Mouse (Mus musculus) lung, embryonic 15.5 days (tissue): ENCODE measurements around the gene Edem2. TPM values are rescaled to one million over a fixed set of nuclear protein-coding genes. Genes with fewer than 3 reads are reported as not detected.
"Not testable (repeated sequence)": the region's sequence is repeated elsewhere in the genome, so short reads cannot be mapped to it uniquely, and the experiment has no call there.

Experiments used
- ATAC-seq: fragments of 200-750 bp; cut with Nextera tagmentation; 2 replicates; pipeline ENCODE4 v1.8.0; 2017; ENCODE audit warnings: moderate number of reproducible peaks, borderline replicate concordance; ENCODE audit not compliant: low FRiP score, low TSS enrichment; ENCODE audit errors: extremely low read depth
- H3K27ac ChIP-seq: fragments of 300-500 bp; sonication (generic); 2 replicates; pipeline ENCODE4 v1.5.1; 2015; ENCODE audit warnings: moderate library complexity, mild to moderate bottlenecking, inconsistent platforms
- H3K27me3 ChIP-seq: fragments of 300-500 bp; sonication (generic); 2 replicates; pipeline ENCODE4 v1.6.1; 2015; ENCODE audit warnings: inconsistent platforms
- H3K36me3 ChIP-seq: fragments of 300-500 bp; sonication (generic); 2 replicates; pipeline ENCODE4 v1.6.1; 2015; ENCODE audit warnings: inconsistent platforms
- H3K4me1 ChIP-seq: fragments of 300-500 bp; sonication (generic); 2 replicates; pipeline ENCODE4 v1.6.1; 2015; ENCODE audit warnings: inconsistent platforms
- H3K4me2 ChIP-seq: fragments of 300-500 bp; sonication (generic); 2 replicates; pipeline ENCODE4 v1.6.1; 2015; ENCODE audit warnings: inconsistent platforms, mild to moderate bottlenecking, moderate library complexity
- H3K4me3 ChIP-seq: fragments of 300-500 bp; sonication (generic); 2 replicates; pipeline ENCODE4 v1.5.1; 2015; ENCODE audit warnings: mild to moderate bottlenecking, inconsistent platforms
- H3K9ac ChIP-seq: fragments of 300-500 bp; sonication (generic); 2 replicates; pipeline ENCODE4 v1.6.1; 2015; ENCODE audit warnings: inconsistent platforms
- H3K9me3 ChIP-seq: fragments of 300-500 bp; sonication (generic); 2 replicates; pipeline ENCODE4 v1.6.1; 2016; ENCODE audit warnings: inconsistent platforms
- WGBS: fragments of 180-500 bp; shearing (Covaris S2); methylation state at CpG from one replicate; pipeline ENCODE4 v1.1.7; 2015; 5-methylcytosine and 5-hydroxymethylcytosine counted together
- polyA plus RNA-seq: library from polyadenylated mRNA; unstranded; fragments of >200 nt; fragmentation: Nextera tagmentation; extraction: Ambion mirVana; gene quantifications from 2 replicates; pipeline ENCODE4 v1.2.1, GENCODE M21; 2015

Edem2 gene
- polyA plus RNA-seq, 1 experiment from 2014 or later, result 45.2 TPM

- no peak for ATAC-seq
- no peak overlapping the region for H3K27ac ChIP-seq
- peak overlapping the region; percentile 65 for H3K9ac ChIP-seq
- H3K4me3 ChIP-seq, result peak overlapping the region; percentile 86
- peaks cover 9% of the 10 kb centered on the region for H3K4me1 ChIP-seq
- peak overlapping the region; percentile 86 for H3K4me2 ChIP-seq
- 4% methylated on average over 15 of the region's 15 CpGs for WGBS
- no peaks in the 10 kb centered on the region for H3K9me3 ChIP-seq
- no peaks in the 10 kb centered on the region for H3K36me3 ChIP-seq
- H3K27me3 ChIP-seq, result no peaks in the 10 kb centered on the region
These were observed 533 bp downstream of the Edem2 start for GRCm38 (mm10) chr2:155728742-155729141.

GRCm38 (mm10) chr2:155727764-155728395, 1.4 kb downstream of the Edem2 start:
- Histone ChIP-seq H3K27ac (no peak overlapping the region), H3K9me3 (no peaks in the 10 kb centered on the region), H3K4me3 (peak overlapping the region; percentile 86; the same call in 1 of the 2 replicates), H3K4me2 (peak overlapping the region; percentile 86; the same call in 1 of the 2 replicates), H3K27me3 (no peaks in the 10 kb centered on the region), H3K36me3 (peaks cover 3% of the 10 kb centered on the region; the same call in 1 of the 2 replicates), H3K9ac (no peak overlapping the region), H3K4me1 (peaks cover 9% of the 10 kb centered on the region)
- no peak for ATAC-seq
- WGBS, result 61% methylated on average over 7 of the region's 7 CpGs

GRCm38 (mm10) chr2:155726302-155726701, 3.0 kb downstream of the Edem2 start:
- Histone ChIP-seq H3K4me1 (peaks cover 9% of the 10 kb centered on the region), H3K4me2 (no peak overlapping the region), H3K27me3 (no peaks in the 10 kb centered on the region), H3K9ac (no peak overlapping the region), H3K27ac (no peak overlapping the region), H3K36me3 (peaks cover 3% of the 10 kb centered on the region; the same call in 1 of the 2 replicates), H3K9me3 (no peaks in the 10 kb centered on the region), H3K4me3 (no peak overlapping the region)
- WGBS, result 62% methylated on average over 7 of the region's 7 CpGs
- no peak for ATAC-seq

- H3K36me3 ChIP-seq, result peaks cover 3% of the 10 kb centered on the region; the same call in 1 of the 2 replicates
- no peak for ATAC-seq
- H3K4me3 ChIP-seq, result no peak overlapping the region
- H3K27ac ChIP-seq, result no peak overlapping the region
- H3K4me2 ChIP-seq, result no peak overlapping the region
- H3K9me3 ChIP-seq, result no peaks in the 10 kb centered on the region
- WGBS, result 77% methylated on average over 6 of the region's 6 CpGs
- H3K4me1 ChIP-seq, result peaks cover 9% of the 10 kb centered on the region
- H3K27me3 ChIP-seq, result no peaks in the 10 kb centered on the region
- H3K9ac ChIP-seq, result no peak overlapping the region
These were observed 4.7 kb downstream of the Edem2 start for GRCm38 (mm10) chr2:155724526-155724925.

- H3K9ac ChIP-seq, result no peak overlapping the region
- H3K27me3 ChIP-seq, result no peaks in the 10 kb centered on the region
- no peak overlapping the region for H3K4me3 ChIP-seq
- 56% methylated on average over 5 of the region's 5 CpGs for WGBS
- peaks cover 3% of the 10 kb centered on the region; the same call in 1 of the 2 replicates for H3K36me3 ChIP-seq
- peaks cover 9% of the 10 kb centered on the region for H3K4me1 ChIP-seq
- H3K9me3 ChIP-seq, result no peaks in the 10 kb centered on the region
- no peak for ATAC-seq
- H3K27ac ChIP-seq, result no peak overlapping the region
- H3K4me2 ChIP-seq, result no peak overlapping the region
These were observed 5.2 kb downstream of the Edem2 start for GRCm38 (mm10) chr2:155724036-155724435.

- Histone ChIP-seq H3K4me3 (no peak overlapping the region), H3K36me3 (peaks cover 7% of the 10 kb centered on the region; the same call in 1 of the 2 replicates), H3K4me1 (no peaks in the 10 kb centered on the region), H3K4me2 (no peak overlapping the region), H3K9ac (no peak overlapping the region), H3K9me3 (no peaks in the 10 kb centered on the region), H3K27ac (no peak overlapping the region), H3K27me3 (no peaks in the 10 kb centered on the region)
- WGBS, result 73% methylated on average over 5 of the region's 5 CpGs
- ATAC-seq, result no peak
These were observed 8.7 kb downstream of the Edem2 start for GRCm38 (mm10) chr2:155720585-155720984.

GRCm38 (mm10) chr2:155717082-155717990, 11.9 kb downstream of the Edem2 start:
- H3K36me3 ChIP-seq, result peaks cover 11% of the 10 kb centered on the region; the same call in 1 of the 2 replicates
- no peak overlapping the region for H3K4me2 ChIP-seq
- no peak for ATAC-seq
- whole genome bisulfite sequencing, result 79% methylated on average over 12 of the region's 12 CpGs
- H3K4me1 ChIP-seq, result no peaks in the 10 kb centered on the region
- no peak overlapping the region for H3K4me3 ChIP-seq
- no peaks in the 10 kb centered on the region for H3K27me3 ChIP-seq
- H3K9ac ChIP-seq, result no peak overlapping the region
- no peak overlapping the region for H3K27ac ChIP-seq
- H3K9me3 ChIP-seq, result no peaks in the 10 kb centered on the region

GRCm38 (mm10) chr2:155710557-155710956, 18.7 kb downstream of the Edem2 start:
- H3K4me2 ChIP-seq, result no peak overlapping the region
- H3K9me3 ChIP-seq, result no peaks in the 10 kb centered on the region
- no peaks in the 10 kb centered on the region for H3K4me1 ChIP-seq
- no peak for ATAC-seq
- H3K36me3 ChIP-seq, result peaks cover 29% of the 10 kb centered on the region
- 87% methylated on average over 11 of the region's 11 CpGs for WGBS
- H3K4me3 ChIP-seq, result no peak overlapping the region
- H3K9ac ChIP-seq, result no peak overlapping the region
- H3K27me3 ChIP-seq, result no peaks in the 10 kb centered on the region
- no peak overlapping the region for H3K27ac ChIP-seq

GRCm38 (mm10) chr2:155707251-155707650, 22.0 kb downstream of the Edem2 start:
- no peak overlapping the region for H3K9ac ChIP-seq
- H3K27me3 ChIP-seq, result no peaks in the 10 kb centered on the region
- peaks cover 27% of the 10 kb centered on the region for H3K36me3 ChIP-seq
- H3K4me3 ChIP-seq, result no peak overlapping the region
- no peak overlapping the region for H3K4me2 ChIP-seq
- H3K4me1 ChIP-seq, result no peaks in the 10 kb centered on the region
- 74% methylated on average over 4 of the region's 4 CpGs for WGBS
- H3K27ac ChIP-seq, result no peak overlapping the region
- H3K9me3 ChIP-seq, result no peaks in the 10 kb centered on the region
- ATAC-seq, result no peak

- Histone ChIP-seq H3K4me2 (no peak overlapping the region), H3K36me3 (peaks cover 15% of the 10 kb centered on the region), H3K4me3 (no peak overlapping the region), H3K27ac (no peak overlapping the region), H3K4me1 (no peaks in the 10 kb centered on the region), H3K9me3 (no peaks in the 10 kb centered on the region), H3K27me3 (no peaks in the 10 kb centered on the region), H3K9ac (no peak overlapping the region)
- 70% methylated on average over 4 of the region's 4 CpGs for WGBS
- ATAC-seq, result no peak
These were observed 25.6 kb downstream of the Edem2 start for GRCm38 (mm10) chr2:155703630-155704029.

- Histone ChIP-seq H3K36me3 (peaks cover 8% of the 10 kb centered on the region), H3K4me3 (no peak overlapping the region), H3K4me1 (no peaks in the 10 kb centered on the region), H3K9me3 (no peaks in the 10 kb centered on the region), H3K27me3 (no peaks in the 10 kb centered on the region), H3K4me2 (no peak overlapping the region), H3K27ac (no peak overlapping the region), H3K9ac (no peak overlapping the region)
- WGBS, result 60% methylated on average over 19 of the region's 19 CpGs
- ATAC-seq, result no peak
These were observed 27.8 kb downstream of the Edem2 start for GRCm38 (mm10) chr2:155701399-155701919.

GRCm38 (mm10) chr2:155698443-155698842, 30.8 kb downstream of the Edem2 start:
- not testable (repeated sequence) for H3K27ac ChIP-seq, H3K9ac ChIP-seq, H3K27me3 ChIP-seq, ATAC-seq, H3K4me2 ChIP-seq, H3K4me3 ChIP-seq, H3K9me3 ChIP-seq, H3K4me1 ChIP-seq, H3K36me3 ChIP-seq
- WGBS, result 90% methylated on average over 6 of the region's 6 CpGs
